Mouse (Mus musculus): ENCODE results near the gene Klf13. TPM values are rescaled to one million over a fixed set of nuclear protein-coding genes. Genes with fewer than 3 reads are reported as not detected.

The Klf13 gene
- polyA plus RNA-seq, 1 experiment: 30.4 TPM

DNA sequence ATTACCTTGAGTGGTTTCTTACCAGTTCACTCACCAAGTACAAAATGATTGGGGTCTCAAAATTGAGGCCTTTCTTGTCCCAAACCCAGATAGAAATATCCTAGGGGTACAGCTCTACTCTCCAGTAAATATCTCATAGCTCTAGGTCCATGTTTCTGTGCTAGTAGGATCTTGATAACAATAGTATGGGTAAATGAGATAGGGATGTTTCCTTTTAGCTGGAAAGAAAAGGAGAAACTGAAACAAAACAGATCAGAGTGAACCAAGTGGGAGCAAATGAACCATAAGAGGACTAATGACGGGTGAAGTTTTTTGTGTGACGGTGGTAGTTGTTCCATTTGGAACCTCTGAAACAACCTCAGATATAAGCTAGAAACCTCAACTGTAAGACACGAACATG is 2.3 kb upstream of the Klf13 start:
- H3K36me3 ChIP-seq (ENCODE audit: control insufficient read depth, insufficient read depth): no peaks in the 10 kb centered on the region
- H3K27me3 ChIP-seq (ENCODE audit: control insufficient read depth, insufficient read depth, insufficient read length): no peaks in the 10 kb centered on the region
- H3K79me2 ChIP-seq (ENCODE audit: control insufficient read depth, insufficient read depth): peaks cover 9% of the 10 kb centered on the region
- H3K4me3 ChIP-seq: no peak overlapping the region
- H3ac ChIP-seq (ENCODE audit: control insufficient read depth, insufficient read length): no peak overlapping the region
- TF ChIP-seq USF1 (IDR thresholded peaks at IDR 0.05; ENCODE audit: low read depth) (no peak), MYOD1 (IDR thresholded peaks at IDR 0.05; ENCODE audit: control insufficient read depth in 1 of 3, insufficient read length in 2 of 3, low read depth in 2 of 3) (no peak), MYOG (IDR thresholded peaks at IDR 0.05; ENCODE audit: control insufficient read depth in 1 of 3, insufficient read depth in 1 of 3, insufficient read length in 2 of 3, low read depth in 2 of 3) (no peak), E2F4 (IDR thresholded peaks at IDR 0.05; ENCODE audit: insufficient read depth) (no peak), MAX (IDR thresholded peaks at IDR 0.05; ENCODE audit: low read depth) (no peak), POLR2AphosphoS2 (IDR thresholded peaks at IDR 0.05; ENCODE audit: insufficient read length, low read depth) (no peak), REST (IDR thresholded peaks at IDR 0.05; ENCODE audit: insufficient read depth, insufficient read length) (no peak), POLR2A (IDR thresholded peaks at IDR 0.05; ENCODE audit: insufficient read length, low read depth) (no peak), SRF (IDR thresholded peaks at IDR 0.05; ENCODE audit: control insufficient read depth, insufficient read length, low read depth) (no peak), CEBPB (IDR thresholded peaks at IDR 0.05; ENCODE audit: insufficient read depth, poor library complexity, severe bottlenecking) (no peak), TCF3 (IDR thresholded peaks at IDR 0.05; ENCODE audit: insufficient read length, low read depth) (no peak), TCF12 (IDR thresholded peaks at IDR 0.05; ENCODE audit: insufficient read depth, poor library complexity, severe bottlenecking) (no peak)
- no peak overlapping the region for H3K4me2 ChIP-seq (ENCODE audit: low read depth)

DNA sequence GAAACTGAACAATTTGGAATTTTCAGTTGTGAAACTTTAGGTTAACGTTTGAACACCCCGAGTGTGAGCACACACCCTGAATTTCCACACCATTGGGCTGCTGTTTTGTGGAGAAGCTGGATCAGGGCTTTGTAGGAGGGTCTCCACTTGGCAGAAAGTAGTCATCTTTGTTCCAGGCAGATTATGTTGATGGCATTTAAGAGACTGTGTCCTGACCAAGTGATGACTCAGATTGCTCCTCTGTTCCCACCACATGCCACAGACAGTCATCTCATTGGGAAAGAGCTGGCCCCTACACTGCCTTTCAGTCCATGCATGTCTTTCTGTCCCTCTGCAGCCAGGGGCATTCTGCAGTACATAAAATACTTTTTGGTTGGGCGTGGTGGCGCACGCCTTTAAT is 1.6 kb upstream of the Klf13 start:
- Histone ChIP-seq H3K4me3 (peak overlapping the region; percentile 88), H3K27me3 (ENCODE audit: control insufficient read depth, insufficient read depth, insufficient read length) (no peaks in the 10 kb centered on the region), H3K4me2 (ENCODE audit: low read depth) (peak overlapping the region; percentile 89), H3K79me2 (ENCODE audit: control insufficient read depth, insufficient read depth) (peaks cover 16% of the 10 kb centered on the region), H3ac (ENCODE audit: control insufficient read depth, insufficient read length) (no peak overlapping the region), H3K36me3 (ENCODE audit: control insufficient read depth, insufficient read depth) (no peaks in the 10 kb centered on the region)
- TF ChIP-seq CEBPB (IDR thresholded peaks at IDR 0.05; ENCODE audit: insufficient read depth, poor library complexity, severe bottlenecking) (0 out of 2 replicates have a peak, but pooled peaks have one; percentile 39), REST (IDR thresholded peaks at IDR 0.05; ENCODE audit: insufficient read depth, insufficient read length) (no peak), MAX (IDR thresholded peaks at IDR 0.05; ENCODE audit: low read depth) (peak; percentile 32)

DNA sequence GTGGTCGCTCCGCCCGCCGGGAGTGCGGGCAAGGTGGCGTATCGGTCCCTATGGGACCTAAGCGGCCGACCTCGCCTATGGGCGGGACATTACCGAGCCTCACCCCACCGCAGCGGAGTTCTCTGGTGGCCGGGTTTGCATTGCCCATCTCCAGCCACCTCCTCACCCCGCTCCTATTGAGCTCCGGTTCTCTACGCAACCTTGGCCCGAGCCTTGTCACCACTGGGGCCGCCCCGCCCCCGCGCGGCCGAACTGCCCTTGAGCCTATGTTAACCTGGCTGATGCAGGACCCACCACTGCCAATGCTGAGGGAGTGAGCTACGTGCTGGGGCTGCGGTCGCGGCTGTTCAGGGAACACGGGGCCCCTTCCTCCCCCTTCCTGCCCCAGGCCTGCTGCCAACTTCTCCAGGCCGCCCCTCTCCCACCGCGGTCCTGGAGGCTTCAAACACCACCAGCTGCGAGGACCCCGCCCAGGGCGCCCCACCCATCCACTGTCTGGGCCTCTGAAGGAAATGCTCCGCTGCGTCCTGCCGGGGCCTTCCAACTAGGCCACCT is 759 bp upstream of the Klf13 start:
- peak overlapping the region; percentile 99 for H3ac ChIP-seq (ENCODE audit: control insufficient read depth, insufficient read length)
- peak overlapping the region; percentile 88 for H3K4me3 ChIP-seq
- H3K79me2 ChIP-seq (ENCODE audit: control insufficient read depth, insufficient read depth): peaks cover 24% of the 10 kb centered on the region
- H3K27me3 ChIP-seq (ENCODE audit: control insufficient read depth, insufficient read depth, insufficient read length): no peaks in the 10 kb centered on the region
- TF ChIP-seq SRF (IDR thresholded peaks at IDR 0.05; ENCODE audit: control insufficient read depth, insufficient read length, low read depth) (no peak), MYOD1 (IDR thresholded peaks at IDR 0.05; ENCODE audit: control insufficient read depth in 1 of 3, insufficient read length in 2 of 3, low read depth in 2 of 3) (peak in 2 of 3 experiments; percentile 49 to 81), TCF12 (IDR thresholded peaks at IDR 0.05; ENCODE audit: insufficient read depth, poor library complexity, severe bottlenecking) (no peak), TCF3 (IDR thresholded peaks at IDR 0.05; ENCODE audit: insufficient read length, low read depth) (no peak), REST (IDR thresholded peaks at IDR 0.05; ENCODE audit: insufficient read depth, insufficient read length) (no peak), CEBPB (IDR thresholded peaks at IDR 0.05; ENCODE audit: insufficient read depth, poor library complexity, severe bottlenecking) (no peak), MYOG (IDR thresholded peaks at IDR 0.05; ENCODE audit: control insufficient read depth in 1 of 3, insufficient read depth in 1 of 3, insufficient read length in 2 of 3, low read depth in 2 of 3) (peak in 2 of 3 experiments; percentile 23 to 77), E2F4 (IDR thresholded peaks at IDR 0.05; ENCODE audit: insufficient read depth) (no peak), MAX (IDR thresholded peaks at IDR 0.05; ENCODE audit: low read depth) (no peak), POLR2AphosphoS2 (IDR thresholded peaks at IDR 0.05; ENCODE audit: insufficient read length, low read depth) (peak; percentile 64), USF1 (IDR thresholded peaks at IDR 0.05; ENCODE audit: low read depth) (no peak), POLR2A (IDR thresholded peaks at IDR 0.05; ENCODE audit: insufficient read length, low read depth) (peak; percentile 55)
- H3K36me3 ChIP-seq (ENCODE audit: control insufficient read depth, insufficient read depth): no peaks in the 10 kb centered on the region
- peak overlapping the region; percentile 89 for H3K4me2 ChIP-seq (ENCODE audit: low read depth)

- Histone ChIP-seq H3K4me3 (peak overlapping the region; percentile 88), H3K79me2 (ENCODE audit: control insufficient read depth, insufficient read depth) (peaks cover 36% of the 10 kb centered on the region), H3K36me3 (ENCODE audit: control insufficient read depth, insufficient read depth) (no peaks in the 10 kb centered on the region), H3K27me3 (ENCODE audit: control insufficient read depth, insufficient read depth, insufficient read length) (no peaks in the 10 kb centered on the region), H3K4me2 (ENCODE audit: low read depth) (peak overlapping the region; percentile 34), H3ac (ENCODE audit: control insufficient read depth, insufficient read length) (peak overlapping the region; percentile 99)
- TF ChIP-seq E2F4 (IDR thresholded peaks at IDR 0.05; ENCODE audit: insufficient read depth) (no peak), CEBPB (IDR thresholded peaks at IDR 0.05; ENCODE audit: insufficient read depth, poor library complexity, severe bottlenecking) (no peak), SRF (IDR thresholded peaks at IDR 0.05; ENCODE audit: control insufficient read depth, insufficient read length, low read depth) (no peak), MYOD1 (IDR thresholded peaks at IDR 0.05; ENCODE audit: control insufficient read depth in 1 of 3, insufficient read length in 2 of 3, low read depth in 2 of 3) (no peak), TCF3 (IDR thresholded peaks at IDR 0.05; ENCODE audit: insufficient read length, low read depth) (no peak), MAX (IDR thresholded peaks at IDR 0.05; ENCODE audit: low read depth) (no peak), USF1 (IDR thresholded peaks at IDR 0.05; ENCODE audit: low read depth) (no peak), MYOG (IDR thresholded peaks at IDR 0.05; ENCODE audit: control insufficient read depth in 1 of 3, insufficient read depth in 1 of 3, insufficient read length in 2 of 3, low read depth in 2 of 3) (peak in 2 of 3 experiments; percentile 1), REST (IDR thresholded peaks at IDR 0.05; ENCODE audit: insufficient read depth, insufficient read length) (peak; percentile 20), POLR2AphosphoS2 (IDR thresholded peaks at IDR 0.05; ENCODE audit: insufficient read length, low read depth) (peak; percentile 97), TCF12 (IDR thresholded peaks at IDR 0.05; ENCODE audit: insufficient read depth, poor library complexity, severe bottlenecking) (no peak), POLR2A (IDR thresholded peaks at IDR 0.05; ENCODE audit: insufficient read length, low read depth) (peak; percentile 94)
Measured at GRCm38 (mm10) chr7:63938066-63938913, 425 bp downstream of the Klf13 start.

Measured in myocyte (in vitro differentiated cells).